Mouse (Mus musculus) liver, adult 2 months (tissue): ENCODE results near the gene Trabd2b.

Source experiments
- CTCF ChIP-seq: fragments of 200-500 bp; IDR thresholded peaks from 2 replicates; pipeline ENCODE4 v1.5.1; 2011; ENCODE audit warnings: low read depth, low read length, control low read depth
- POLR2A ChIP-seq: fragments of 200-500 bp; IDR thresholded peaks from 2 replicates; pipeline ENCODE4 v1.6.1; 2011; ENCODE audit warnings: low read length, control low read depth; ENCODE audit not compliant: insufficient read depth; ENCODE audit errors: extremely low read depth

- TF ChIP-seq CTCF (no peak), POLR2A (no peak)
Measured at GRCm38 (mm10) chr4:114511649-114512048, 105.1 kb downstream of the Trabd2b start.
